Mouse (Mus musculus) MEL (cell line): Measurements from ENCODE around the gene Cage1. TPM values are rescaled to one million over a fixed set of nuclear protein-coding genes. Genes with fewer than 3 reads are reported as not detected.
A peak's percentile ranks its signal among the peaks of the same experiment; 100 is the strongest.

Source experiments
- DNase-seq: peaks from one replicate; pipeline ENCODE4 v3.0.0; 2011; ENCODE audit warnings: low read depth, low spot score
- H3K27ac ChIP-seq: 2 replicates; pipeline ENCODE4 v1.5.1; 2012; ENCODE audit warnings: low read depth, mild to moderate bottlenecking, control low read depth, low read length, moderate library complexity; ENCODE audit not compliant: control insufficient read depth
- H3K27me3 ChIP-seq, 2 experiments: fragments of 150-350 bp in 1 of 2; sonication (generic) in 1 of 2; 2 replicates each; pipeline ENCODE4 v1.6.1; 2012; ENCODE audit warnings: low read length in 2 of 2, mild to moderate bottlenecking in 2 of 2, improper control_type of control experiment in 1 of 2, moderate library complexity in 1 of 2; ENCODE audit not compliant: insufficient read depth in 2 of 2, control insufficient read depth in 1 of 2
- H3K36me3 ChIP-seq, 2 experiments: 2 replicates each; pipeline ENCODE4 v1.6.1; 2012 to 2014; ENCODE audit warnings: low read length in 2 of 2, improper control_type of control experiment in 1 of 2, inconsistent platforms in 1 of 2, mild to moderate bottlenecking in 1 of 2; ENCODE audit not compliant: insufficient read depth in 2 of 2, control insufficient read depth in 1 of 2
- H3K4me1 ChIP-seq, 2 experiments: fragments of 150-350 bp in 1 of 2; sonication (generic) in 1 of 2; 2 replicates each; pipeline ENCODE4 v1.6.1; 2012; ENCODE audit warnings: low read length in 2 of 2, improper control_type of control experiment in 1 of 2, mild to moderate bottlenecking in 1 of 2; ENCODE audit not compliant: insufficient read depth in 2 of 2, control insufficient read depth in 1 of 2
- H3K4me3 ChIP-seq, 2 experiments: fragments of 150-350 bp in 1 of 2; sonication (generic) in 1 of 2; 2 replicates each; pipeline ENCODE4 v1.5.1; 2012; ENCODE audit warnings: low read depth in 2 of 2, low read length in 2 of 2, mild to moderate bottlenecking in 2 of 2, moderate library complexity in 2 of 2, control low read depth in 1 of 2, improper control_type of control experiment in 1 of 2; ENCODE audit not compliant: control insufficient read depth in 1 of 2, insufficient read depth in 1 of 2
- H3K79me2 ChIP-seq: 2 replicates; pipeline ENCODE4 v1.6.1; 2012; ENCODE audit warnings: mild to moderate bottlenecking, low read length, moderate library complexity; ENCODE audit not compliant: control insufficient read depth, poor library complexity, insufficient read depth
- H3K9ac ChIP-seq: 2 replicates; pipeline ENCODE4 v1.6.1; 2012; ENCODE audit warnings: low read depth, mild to moderate bottlenecking, control low read depth, low read length, moderate library complexity; ENCODE audit not compliant: control insufficient read depth, poor library complexity, severe bottlenecking
- H3K9me3 ChIP-seq: fragments of 150-350 bp; sonication (generic); replicated peaks from 2 replicates; pipeline ENCODE4 v1.6.1; 2012; ENCODE audit warnings: mild to moderate bottlenecking, low read length, improper control_type of control experiment, moderate library complexity; ENCODE audit not compliant: insufficient read depth
- BHLHE40 ChIP-seq: IDR thresholded peaks from 2 replicates; pipeline ENCODE4 v1.6.1; 2012; ENCODE audit warnings: low read depth, mild to moderate bottlenecking, inconsistent platforms, low read length, improper control_type of control experiment, borderline replicate concordance
- CHD1 ChIP-seq: IDR thresholded peaks from 2 replicates; pipeline ENCODE4 v1.6.1; 2012; ENCODE audit warnings: low read depth, mild to moderate bottlenecking, inconsistent platforms, low read length, improper control_type of control experiment
- CHD2 ChIP-seq: IDR thresholded peaks from 2 replicates; pipeline ENCODE4 v1.6.1; 2011; ENCODE audit warnings: low read length, improper control_type of control experiment
- E2F4 ChIP-seq: IDR thresholded peaks from 2 replicates; pipeline ENCODE4 v1.6.1; 2011; ENCODE audit warnings: low read depth, low read length, improper control_type of control experiment, borderline replicate concordance
- EP300 ChIP-seq, 2 experiments: IDR thresholded peaks; 2 replicates each; pipeline ENCODE4 v1.6.1; 2011; ENCODE audit warnings: improper control_type of control experiment in 2 of 2, low read length in 2 of 2, low read depth in 1 of 2, mild to moderate bottlenecking in 1 of 2
- ETS1 ChIP-seq: IDR thresholded peaks from 2 replicates; pipeline ENCODE4 v1.6.1; 2012; ENCODE audit warnings: low read depth, mild to moderate bottlenecking, inconsistent platforms, low read length, improper control_type of control experiment, moderate library complexity
- GABPA ChIP-seq: IDR thresholded peaks from 2 replicates; pipeline ENCODE4 v1.6.1; 2012; ENCODE audit warnings: low read depth, mild to moderate bottlenecking, inconsistent platforms, low read length, improper control_type of control experiment, moderate library complexity
- HCFC1 ChIP-seq: IDR thresholded peaks from 2 replicates; pipeline ENCODE4 v1.6.1; 2012; ENCODE audit warnings: low read depth, mild to moderate bottlenecking, inconsistent platforms, low read length, improper control_type of control experiment, moderate library complexity
- JUND ChIP-seq: IDR thresholded peaks from 2 replicates; pipeline ENCODE4 v1.6.1; 2011; ENCODE audit warnings: low read depth, mild to moderate bottlenecking, improper control_type of control experiment, low read length
- KAT2A ChIP-seq: conservative IDR thresholded peaks from 2 replicates; pipeline ENCODE4 v1.6.1; 2012; ENCODE audit warnings: low read depth, low read length, improper control_type of control experiment, inconsistent platforms
- MAFK ChIP-seq: IDR thresholded peaks from 2 replicates; pipeline ENCODE4 v1.6.1; 2011; ENCODE audit warnings: low read depth, mild to moderate bottlenecking, low read length, improper control_type of control experiment, borderline replicate concordance
- MAX ChIP-seq: IDR thresholded peaks from 2 replicates; pipeline ENCODE4 v1.6.1; 2011; ENCODE audit warnings: low read length, improper control_type of control experiment
- MXI1 ChIP-seq: IDR thresholded peaks from 2 replicates; pipeline ENCODE4 v1.6.1; 2011; ENCODE audit warnings: mild to moderate bottlenecking, low read depth, low read length, improper control_type of control experiment
- MYB ChIP-seq: IDR thresholded peaks from 2 replicates; pipeline ENCODE4 v1.6.1; 2011; ENCODE audit warnings: mild to moderate bottlenecking, low read depth, low read length, improper control_type of control experiment
- NELFE ChIP-seq: IDR thresholded peaks from 2 replicates; pipeline ENCODE4 v1.6.1; 2011; ENCODE audit warnings: low read depth, low read length, improper control_type of control experiment
- NRF1 ChIP-seq: IDR thresholded peaks from 2 replicates; pipeline ENCODE4 v1.6.1; 2014; ENCODE audit warnings: low read depth, mild to moderate bottlenecking, inconsistent platforms, low read length, improper control_type of control experiment, moderate library complexity; ENCODE audit not compliant: poor library complexity, insufficient read depth, severe bottlenecking
- POLR2AphosphoS2 ChIP-seq: IDR thresholded peaks from 2 replicates; pipeline ENCODE4 v1.6.1; 2011; ENCODE audit warnings: low read length, improper control_type of control experiment
- POLR2AphosphoS5 ChIP-seq: IDR thresholded peaks from 2 replicates; pipeline ENCODE4 v1.6.1; 2012; ENCODE audit warnings: low read depth, borderline replicate concordance, mild to moderate bottlenecking, inconsistent platforms, low read length, moderate library complexity, mixed read lengths
- SIN3A ChIP-seq: IDR thresholded peaks from 2 replicates; pipeline ENCODE4 v1.6.1; 2012; ENCODE audit warnings: low read length, improper control_type of control experiment, inconsistent platforms
- TBP ChIP-seq: IDR thresholded peaks from 2 replicates; pipeline ENCODE4 v1.8.0; 2011; ENCODE audit warnings: low read depth, low read length, improper control_type of control experiment
- UBTF ChIP-seq: IDR thresholded peaks from 2 replicates; pipeline ENCODE4 v1.6.1; 2012; ENCODE audit warnings: low read depth, mild to moderate bottlenecking, inconsistent platforms, low read length, improper control_type of control experiment, moderate library complexity, borderline replicate concordance; ENCODE audit not compliant: insufficient read depth
- ZMIZ1 ChIP-seq: IDR thresholded peaks from 2 replicates; pipeline ENCODE4 v1.6.1; 2012; ENCODE audit warnings: low read depth, mild to moderate bottlenecking, inconsistent platforms, low read length, improper control_type of control experiment, moderate library complexity
- ZNF384 ChIP-seq: IDR thresholded peaks from 2 replicates; pipeline ENCODE4 v1.6.1; 2012; ENCODE audit warnings: low read depth, mild to moderate bottlenecking, inconsistent platforms, low read length, improper control_type of control experiment
- polyA plus RNA-seq, 2 experiments: library from polyadenylated mRNA; stranded (reverse) in 1 of 2; unstranded in 1 of 2; fragments of >175 nt in 1 of 2; fragments of >200 nt in 1 of 2; gene quantifications; 2 replicates each; pipeline versions ENCODE4 v1.2.1 to v1.2.4; 2012; ENCODE audit warnings: low replicate concordance in 2 of 2, low read depth in 1 of 2; ENCODE audit not compliant: insufficient read length in 2 of 2, insufficient read depth in 1 of 2, missing spikeins in 1 of 2
- total RNA-seq: library from RNA; depleted of rRNA; stranded (reverse); fragments of 300-350 nt; gene quantifications from 2 replicates; pipeline ENCODE4 v1.2.3, GENCODE M21; 2012

Cage1 gene
- total and polyA plus RNA-seq, 3 experiments, result 0.78 to 1.0 TPM; not detected in 1

DNA sequence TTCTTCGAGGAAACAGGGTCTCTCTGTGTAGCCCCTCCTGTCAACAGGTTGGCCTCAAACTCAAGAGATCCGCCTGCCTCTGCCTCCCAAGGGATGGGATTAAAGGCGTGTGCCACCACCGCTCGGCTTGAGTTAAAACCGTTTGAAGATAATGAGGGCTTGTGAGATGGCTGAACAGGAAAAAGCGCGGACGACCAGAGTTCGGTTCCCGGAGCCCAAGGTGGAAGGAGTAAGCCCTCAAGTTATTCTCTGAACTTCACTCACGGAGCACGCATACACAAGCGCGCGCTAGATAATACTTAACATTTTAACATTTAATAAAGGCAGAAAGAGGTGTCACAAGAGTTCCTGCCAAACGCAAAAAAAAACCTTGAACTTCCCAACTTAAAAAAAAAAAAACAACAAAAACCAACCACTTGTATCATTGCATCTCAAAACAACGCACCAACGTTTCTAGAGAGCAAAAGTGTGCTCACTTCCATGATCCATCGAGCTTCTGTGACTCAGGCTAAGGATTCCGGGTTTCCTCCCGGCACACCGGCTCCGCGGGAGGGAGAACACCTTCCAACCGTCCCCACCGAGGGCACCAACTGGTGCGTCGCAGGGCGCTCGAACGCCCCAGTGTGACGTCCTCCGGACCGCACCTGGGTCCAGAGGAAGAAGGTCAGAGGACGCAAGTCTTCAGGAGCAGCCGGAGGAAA is 376 bp downstream of the Cage1 start, which contains the start of gene Riok1:
Riok1 (plus strand) TSS at position 653 of the 701 bp plus-strand sequence.
- H3K27me3 ChIP-seq, result no peaks in the 10 kb centered on the region
- peak within 1 kb of the TSS; percentile 80 for H3K27ac ChIP-seq
- TF ChIP-seq EP300 (IDR thresholded peaks at IDR 0.05; ENCODE audit: low read depth in 1 of 2, low read length in 2 of 2), result peak; percentile 13 to 38; a peak in 2 of 4 replicates
- no peak for TF ChIP-seq UBTF
- no peak for TF ChIP-seq MXI1
- TF ChIP-seq HCFC1, result no peak
- TF ChIP-seq JUND, result no peak
- TF ChIP-seq ZMIZ1, result 0 out of 2 replicates have a peak, but pooled peaks have one; percentile 0
- TF ChIP-seq GABPA, result no peak
- TF ChIP-seq TBP, result no peak
- TF ChIP-seq E2F4, result no peak
- TF ChIP-seq CHD1, result peak; percentile 75; the same call in 1 of the 2 replicates
- TF ChIP-seq MAX, result no peak
- peak; percentile 51; the same call in 1 of the 2 replicates for TF ChIP-seq MYB
- no peak for TF ChIP-seq POLR2AphosphoS5
- 0 out of 2 replicates have a peak, but pooled peaks have one; percentile 17 for TF ChIP-seq BHLHE40
- TF ChIP-seq KAT2A, result no peak
- TF ChIP-seq MAFK, result no peak
- TF ChIP-seq POLR2AphosphoS2, result no peak
- no peak for TF ChIP-seq CHD2
- TF ChIP-seq ZNF384, result peak; percentile 60
- TF ChIP-seq NRF1, result no peak
- TF ChIP-seq NELFE, result no peak
- TF ChIP-seq SIN3A, result no peak
- TF ChIP-seq ETS1, result peak; percentile 16; the same call in 1 of the 2 replicates
- peaks cover 31% of the 10 kb centered on the region for H3K79me2 ChIP-seq
- H3K9ac ChIP-seq, result peak within 1 kb of the TSS; percentile 88
- DNase-seq, result peak; percentile 62
- H3K36me3 ChIP-seq, result peaks cover 7 to 20% of the 10 kb centered on the region in 2 experiments
- peaks cover 2 to 9% of the 10 kb centered on the region in 2 experiments; a peak in 3 of 4 replicates for H3K4me1 ChIP-seq
- peak within 1 kb of the TSS; percentile 76 to 87 for H3K4me3 ChIP-seq
- H3K9me3 ChIP-seq, result no peaks in the 10 kb centered on the region
